Mouse (Mus musculus) myocyte (in vitro differentiated cells): Measurements from ENCODE around the gene Anks1. TPM values are rescaled to one million over a fixed set of nuclear protein-coding genes. Genes with fewer than 3 reads are reported as not detected.

Source experiments
- H3K27me3 ChIP-seq: one replicate; pipeline ENCODE4 v1.6.1; 2011; ENCODE audit not compliant: control insufficient read depth, insufficient read depth, insufficient read length
- H3K36me3 ChIP-seq: one replicate; pipeline ENCODE4 v1.6.1; 2011; ENCODE audit not compliant: control insufficient read depth, insufficient read depth
- H3K4me2 ChIP-seq: one replicate; pipeline ENCODE4 v1.6.1; 2011; ENCODE audit warnings: low read depth, control low read depth
- H3K4me3 ChIP-seq: one replicate; pipeline ENCODE4 v1.5.1; 2011; ENCODE audit warnings: mild to moderate bottlenecking, control low read depth, moderate library complexity
- H3K79me2 ChIP-seq: one replicate; pipeline ENCODE4 v1.6.1; 2011; ENCODE audit not compliant: control insufficient read depth, insufficient read depth
- H3ac ChIP-seq: one replicate; pipeline ENCODE4 v1.6.1; 2011; ENCODE audit not compliant: control insufficient read depth, insufficient read length
- CEBPB ChIP-seq: IDR thresholded peaks from 2 replicates; pipeline ENCODE4 v1.6.1; 2011; ENCODE audit warnings: mild to moderate bottlenecking, moderate library complexity; ENCODE audit not compliant: poor library complexity, insufficient read depth, severe bottlenecking
- E2F4 ChIP-seq: IDR thresholded peaks from one replicate; pipeline ENCODE4 v1.6.1; 2011; ENCODE audit warnings: mild to moderate bottlenecking, control low read depth, moderate library complexity; ENCODE audit not compliant: insufficient read depth
- MAX ChIP-seq: IDR thresholded peaks from one replicate; pipeline ENCODE4 v1.6.1; 2011; ENCODE audit warnings: low read depth, mild to moderate bottlenecking, control low read depth
- MYOD1 ChIP-seq, 3 experiments: IDR thresholded peaks; one replicate each; pipeline ENCODE4 v1.6.1; 2011; ENCODE audit warnings: control low read depth in 2 of 3, low read depth in 2 of 3, mild to moderate bottlenecking in 2 of 3, moderate library complexity in 1 of 3; ENCODE audit not compliant: insufficient read length in 2 of 3, control insufficient read depth in 1 of 3
- MYOG ChIP-seq, 3 experiments: IDR thresholded peaks; one replicate each; pipeline ENCODE4 v1.6.1; 2011; ENCODE audit warnings: control low read depth in 2 of 3, low read depth in 2 of 3, mild to moderate bottlenecking in 2 of 3; ENCODE audit not compliant: insufficient read length in 2 of 3, control insufficient read depth in 1 of 3, insufficient read depth in 1 of 3
- POLR2A ChIP-seq: IDR thresholded peaks from one replicate; pipeline ENCODE4 v1.6.1; 2011; ENCODE audit warnings: low read depth, mild to moderate bottlenecking, control low read depth, moderate library complexity; ENCODE audit not compliant: insufficient read length
- POLR2AphosphoS2 ChIP-seq: IDR thresholded peaks from one replicate; pipeline ENCODE4 v1.6.1; 2011; ENCODE audit warnings: low read depth, control low read depth; ENCODE audit not compliant: insufficient read length
- REST ChIP-seq: IDR thresholded peaks from one replicate; pipeline ENCODE4 v1.6.1; 2011; ENCODE audit warnings: mild to moderate bottlenecking, control low read depth, moderate library complexity; ENCODE audit not compliant: insufficient read depth, insufficient read length
- SRF ChIP-seq: IDR thresholded peaks from one replicate; pipeline ENCODE4 v1.6.1; 2011; ENCODE audit warnings: low read depth; ENCODE audit not compliant: control insufficient read depth, insufficient read length
- TCF12 ChIP-seq: IDR thresholded peaks from one replicate; pipeline ENCODE4 v1.6.1; 2011; ENCODE audit warnings: mild to moderate bottlenecking, control low read depth; ENCODE audit not compliant: poor library complexity, insufficient read depth, severe bottlenecking
- TCF3 ChIP-seq: IDR thresholded peaks from one replicate; pipeline ENCODE4 v1.6.1; 2011; ENCODE audit warnings: low read depth, control low read depth; ENCODE audit not compliant: insufficient read length
- USF1 ChIP-seq: IDR thresholded peaks from one replicate; pipeline ENCODE4 v1.6.1; 2011; ENCODE audit warnings: low read depth, mild to moderate bottlenecking, control low read depth, moderate library complexity
- polyA plus RNA-seq: library from polyadenylated mRNA; unstranded; fragments of >200 nt; fragmentation: generic; extraction: Trizol; gene quantifications from one replicate; pipeline ENCODE4 v1.2.1, GENCODE M21; 2012; ENCODE audit warnings: missing spikeins

Gene Anks1
- polyA plus RNA-seq, 1 experiment = 10.0 TPM

- no peaks in the 10 kb centered on the region for H3K36me3 ChIP-seq
- no peak for TF ChIP-seq MYOD1 (IDR thresholded peaks at IDR 0.05; ENCODE audit: control insufficient read depth in 1 of 3, insufficient read length in 2 of 3, low read depth in 2 of 3)
- TF ChIP-seq TCF3 = no peak
Measured at GRCm38 (mm10) chr17:28007179-28007811, 98.2 kb downstream of the Anks1 start.

GRCm38 (mm10) chr17:28007857-28008564 is 98.9 kb downstream of the Anks1 start:
- no peak for TF ChIP-seq SRF
- peak in 1 of 3 experiments; percentile 10 for TF ChIP-seq MYOG (IDR thresholded peaks at IDR 0.05; ENCODE audit: control insufficient read depth in 1 of 3, insufficient read depth in 1 of 3, insufficient read length in 2 of 3, low read depth in 2 of 3)
- no peaks in the 10 kb centered on the region for H3K79me2 ChIP-seq

More at GRCm38 (mm10) chr17:28007179-28007811, 98.2 kb downstream of the Anks1 start:
- H3K4me3 ChIP-seq = no peak overlapping the region
- H3K79me2 ChIP-seq = no peaks in the 10 kb centered on the region
- no peaks in the 10 kb centered on the region for H3K27me3 ChIP-seq
- no peak overlapping the region for H3ac ChIP-seq
- peak overlapping the region; percentile 44 for H3K4me2 ChIP-seq

GRCm38 (mm10) chr17:28008565-28008981 is 99.5 kb downstream of the Anks1 start:
- H3K79me2 ChIP-seq = no peaks in the 10 kb centered on the region
- H3K4me2 ChIP-seq = peak overlapping the region; percentile 24
- H3K27me3 ChIP-seq = no peaks in the 10 kb centered on the region
- no peak for TF ChIP-seq USF1
- peak; percentile 8 to 86 (median 53) for TF ChIP-seq MYOD1 (IDR thresholded peaks at IDR 0.05; ENCODE audit: control insufficient read depth in 1 of 3, insufficient read length in 2 of 3, low read depth in 2 of 3)
- peak; percentile 22 to 83 (median 66) for TF ChIP-seq MYOG (IDR thresholded peaks at IDR 0.05; ENCODE audit: control insufficient read depth in 1 of 3, insufficient read depth in 1 of 3, insufficient read length in 2 of 3, low read depth in 2 of 3)
- no peaks in the 10 kb centered on the region for H3K36me3 ChIP-seq
- no peak overlapping the region for H3ac ChIP-seq
- H3K4me3 ChIP-seq = no peak overlapping the region

More at GRCm38 (mm10) chr17:28007857-28008564, 98.9 kb downstream of the Anks1 start:
- no peak overlapping the region for H3ac ChIP-seq
- no peak overlapping the region for H3K4me3 ChIP-seq
- H3K4me2 ChIP-seq = peak overlapping the region; percentile 44
- H3K36me3 ChIP-seq = no peaks in the 10 kb centered on the region
- H3K27me3 ChIP-seq = no peaks in the 10 kb centered on the region

- no peaks in the 10 kb centered on the region for H3K79me2 ChIP-seq
- H3ac ChIP-seq = no peak overlapping the region
- no peaks in the 10 kb centered on the region for H3K27me3 ChIP-seq
- TF ChIP-seq MAX (no peak), MYOD1 (IDR thresholded peaks at IDR 0.05; ENCODE audit: control insufficient read depth in 1 of 3, insufficient read length in 2 of 3, low read depth in 2 of 3) (no peak), CEBPB (no peak), POLR2A (no peak), SRF (no peak), TCF12 (no peak), TCF3 (no peak), REST (no peak), POLR2AphosphoS2 (no peak), MYOG (IDR thresholded peaks at IDR 0.05; ENCODE audit: control insufficient read depth in 1 of 3, insufficient read depth in 1 of 3, insufficient read length in 2 of 3, low read depth in 2 of 3) (no peak), USF1 (no peak), E2F4 (no peak)
- H3K4me3 ChIP-seq = no peak overlapping the region
- peak overlapping the region; percentile 24 for H3K4me2 ChIP-seq
- H3K36me3 ChIP-seq = no peaks in the 10 kb centered on the region
Measured at GRCm38 (mm10) chr17:28009066-28009715, 100.1 kb downstream of the Anks1 start.

GRCm38 (mm10) chr17:28009716-28010114 is 100.6 kb downstream of the Anks1 start:
- TF ChIP-seq CEBPB (no peak), MYOD1 (IDR thresholded peaks at IDR 0.05; ENCODE audit: control insufficient read depth in 1 of 3, insufficient read length in 2 of 3, low read depth in 2 of 3) (peak in 1 of 3 experiments; percentile 11), E2F4 (no peak), POLR2AphosphoS2 (no peak), SRF (no peak)
- no peak overlapping the region for H3K4me3 ChIP-seq
- no peak overlapping the region for H3K4me2 ChIP-seq

More at GRCm38 (mm10) chr17:28009716-28010114, 100.6 kb downstream of the Anks1 start:
- no peak overlapping the region for H3ac ChIP-seq
- H3K36me3 ChIP-seq = no peaks in the 10 kb centered on the region
- no peaks in the 10 kb centered on the region for H3K27me3 ChIP-seq
- no peaks in the 10 kb centered on the region for H3K79me2 ChIP-seq
